Mouse (Mus musculus) E14TG2a.4 (cell line): ENCODE results near the gene Hmcn2.

Source experiments
- CTCF ChIP-seq: conservative IDR thresholded peaks from 2 replicates; pipeline ENCODE4 v1.5.1; 2014; ENCODE audit warnings: low read length
- NANOG ChIP-seq: IDR thresholded peaks from 2 replicates; pipeline ENCODE4 v1.6.1; 2014; ENCODE audit warnings: borderline replicate concordance, low read length, mixed read lengths
- POU5F1 ChIP-seq: IDR thresholded peaks from 2 replicates; pipeline ENCODE4 v1.6.1; 2014; ENCODE audit warnings: low read length, borderline replicate concordance

GRCm38 (mm10) chr2:31505472-31505871, 191.3 kb downstream of the Hmcn2 start:
- TF ChIP-seq CTCF = no peak
- no peak for TF ChIP-seq POU5F1
- no peak for TF ChIP-seq NANOG
